Mouse (Mus musculus) heart, postnatal 0 days (tissue): ENCODE data around the gene Tbx21. TPM values are rescaled to one million over a fixed set of nuclear protein-coding genes. Genes with fewer than 3 reads are reported as not detected.
A peak's percentile ranks its signal among the peaks of the same experiment; 100 is the strongest.

ENCODE experiments used
- ATAC-seq: fragments of 200-750 bp; cut with Nextera tagmentation; 2 replicates; pipeline ENCODE4 v1.8.0; 2017; ENCODE audit warnings: low read depth, moderate number of reproducible peaks, moderate library complexity; ENCODE audit not compliant: insufficient read depth
- DNase-seq: peaks from one replicate; pipeline ENCODE4 v3.0.0-alpha.2; 2016; ENCODE audit warnings: low spot score
- H3K27ac ChIP-seq: fragments of 300-500 bp; sonication (generic); 2 replicates; pipeline ENCODE4 v1.5.1; 2014; ENCODE audit warnings: low read depth, mild to moderate bottlenecking
- H3K27me3 ChIP-seq: fragments of 300-500 bp; sonication (generic); 2 replicates; pipeline ENCODE4 v1.6.1; 2014; ENCODE audit warnings: low read length, mixed read lengths; ENCODE audit not compliant: control insufficient read depth, insufficient read depth
- H3K36me3 ChIP-seq: fragments of 300-500 bp; sonication (generic); replicated peaks from 2 replicates; pipeline ENCODE4 v1.6.1; 2014; ENCODE audit warnings: low read length, mixed read lengths; ENCODE audit not compliant: control insufficient read depth, insufficient read depth
- H3K4me1 ChIP-seq: fragments of 300-500 bp; sonication (generic); 2 replicates; pipeline ENCODE4 v1.6.1; 2014; ENCODE audit warnings: antibody characterized with exemption; ENCODE audit not compliant: control insufficient read depth, insufficient read depth
- H3K4me2 ChIP-seq: fragments of 300-500 bp; sonication (generic); 2 replicates; pipeline ENCODE4 v1.6.1; 2014; ENCODE audit warnings: low read depth, mild to moderate bottlenecking, low read length, moderate library complexity
- H3K4me3 ChIP-seq: fragments of 300-500 bp; sonication (generic); 2 replicates; pipeline ENCODE4 v1.5.1; 2014; ENCODE audit warnings: low read depth, low read length
- H3K9ac ChIP-seq: fragments of 300-500 bp; sonication (generic); replicated peaks from 2 replicates; pipeline ENCODE4 v1.6.1; 2014; ENCODE audit warnings: low read depth, low read length, mixed read lengths
- H3K9me3 ChIP-seq: fragments of 300-500 bp; sonication (generic); replicated peaks from 2 replicates; pipeline ENCODE4 v1.6.1; 2016; ENCODE audit warnings: low read length; ENCODE audit not compliant: control insufficient read depth
- CTCF ChIP-seq: IDR thresholded peaks from 2 replicates; pipeline ENCODE4 v1.5.1; 2016; ENCODE audit warnings: antibody characterized with exemption, control low read depth, low read depth
- EP300 ChIP-seq: IDR thresholded peaks from 2 replicates; pipeline ENCODE4 v1.6.1; 2016; ENCODE audit warnings: antibody characterized with exemption, low read depth
- WGBS: fragments of 180-500 bp; shearing (Covaris S2); extraction: QIAGEN DNeasy Blood & Tissue Kit; methylation state at CpG from one replicate; pipeline ENCODE4 v1.1.7; 2014; 5-methylcytosine and 5-hydroxymethylcytosine counted together
- microRNA-seq: library from miRNA; unstranded; fragments of <30 nt; microRNA quantifications from one replicate; pipeline ENCODE4, GENCODE M21; 2016
- polyA plus RNA-seq: library from polyadenylated mRNA; unstranded; fragments of >200 nt; fragmentation: Nextera tagmentation; extraction: Ambion mirVana; gene quantifications from 2 replicates; pipeline ENCODE4 v1.2.1, GENCODE M21; 2015
- total RNA-seq: library from RNA; depleted of rRNA; stranded (reverse); fragments of >200 nt; gene quantifications from 2 replicates; pipeline ENCODE4 v1.2.3, GENCODE M21; 2014; ENCODE audit warnings: low replicate concordance; rRNA removed

Gene Tbx21
- total and polyA plus RNA-seq, 2 experiments from 2014 or later: not detected

GRCm38 (mm10) chr11:97050216-97050943 is 64.8 kb downstream of the Tbx21 start, which contains the start of gene Osbpl7:
Gene Osbpl7 (plus strand): TSS chr11:97050628.
- H3K9ac ChIP-seq: peak within 1 kb of the TSS; percentile 71
- WGBS: 3% methylated on average over 18 of the region's 18 CpGs
- TF ChIP-seq CTCF: peak; percentile 50
- TF ChIP-seq EP300: no peak
- H3K27me3 ChIP-seq: no peaks in the 10 kb centered on the region
- ATAC-seq (peak; percentile 77), DNase-seq (peak; percentile 79)
- peak within 1 kb of the TSS; percentile 46; the same call in 1 of the 2 replicates for H3K27ac ChIP-seq
- peak within 1 kb of the TSS; percentile 64 for H3K4me3 ChIP-seq
- peaks cover 37% of the 10 kb centered on the region for H3K36me3 ChIP-seq
- H3K9me3 ChIP-seq: no peaks in the 10 kb centered on the region
- H3K4me2 ChIP-seq: peak within 1 kb of the TSS; percentile 90
- peaks cover 15% of the 10 kb centered on the region for H3K4me1 ChIP-seq

DNA sequence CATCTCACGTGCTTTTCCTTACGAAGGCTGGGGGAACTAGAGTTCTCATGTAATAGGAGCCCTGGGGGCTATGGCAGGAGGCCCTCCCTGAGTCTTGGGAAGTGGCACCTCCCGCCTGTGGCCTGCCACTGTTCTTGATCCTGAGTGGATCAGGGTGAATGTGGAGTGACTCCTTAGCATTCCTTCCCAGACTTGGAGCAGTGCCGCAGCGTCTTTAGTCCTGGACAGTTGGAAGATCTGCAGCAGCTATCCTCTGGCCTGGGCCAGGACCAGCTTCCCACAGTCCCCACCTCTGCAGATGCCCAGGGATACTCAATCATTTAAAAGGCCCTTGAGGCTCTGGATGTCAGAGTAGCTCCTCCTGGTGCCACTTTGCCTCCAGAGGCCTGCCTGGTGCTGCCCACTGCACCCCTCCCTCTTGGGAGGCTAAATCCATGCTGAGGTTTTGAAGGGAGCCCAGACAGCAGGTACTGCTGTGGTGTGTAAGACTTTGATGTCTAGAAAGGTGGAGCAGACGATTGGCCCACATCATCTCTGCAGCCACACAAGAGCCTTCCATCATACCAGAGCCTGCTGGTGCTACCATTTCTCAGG is 65.5 kb downstream of the Tbx21 start:
- TF ChIP-seq CTCF: no peak
- no peak for TF ChIP-seq EP300
- Histone ChIP-seq H3K9me3 (no peaks in the 10 kb centered on the region), H3K4me2 (no peak overlapping the region), H3K36me3 (peaks cover 29% of the 10 kb centered on the region), H3K4me1 (peaks cover 15% of the 10 kb centered on the region), H3K4me3 (no peak overlapping the region), H3K27me3 (no peaks in the 10 kb centered on the region), H3K9ac (no peak overlapping the region), H3K27ac (no peak overlapping the region)
- 85% methylated on average over 6 of the region's 6 CpGs for WGBS
- no peak for ATAC-seq
- no peak for DNase-seq

DNA sequence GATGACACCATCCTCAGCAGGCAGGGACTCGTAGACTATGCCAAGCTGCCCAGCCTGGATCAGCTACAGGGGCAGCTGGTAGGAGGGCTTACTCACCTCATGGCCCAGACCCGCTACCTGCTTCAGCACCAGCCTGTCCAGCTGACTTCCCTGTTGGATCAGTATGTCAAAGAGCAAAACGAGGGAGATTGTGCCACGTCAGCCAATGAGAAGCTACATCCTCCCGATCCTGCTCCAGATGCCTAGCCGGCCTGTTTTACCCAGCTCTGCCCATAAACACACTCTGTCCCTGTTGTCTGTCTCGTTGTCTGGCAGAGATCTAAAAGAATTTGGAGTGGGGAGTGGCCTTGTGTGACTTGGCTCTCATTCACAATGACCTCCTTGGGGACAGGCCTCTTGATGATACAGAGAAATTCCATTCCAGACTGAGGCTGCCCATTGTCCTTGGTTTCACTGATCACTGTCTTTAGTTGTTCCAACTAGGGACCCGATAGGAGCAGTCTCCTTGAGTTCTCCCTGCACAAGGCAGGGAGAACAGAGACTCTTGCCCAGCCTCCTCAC is 67.0 kb downstream of the Tbx21 start:
- DNase-seq (no peak), ATAC-seq (no peak)
- no peaks in the 10 kb centered on the region for H3K9me3 ChIP-seq
- H3K27me3 ChIP-seq: no peaks in the 10 kb centered on the region
- H3K4me1 ChIP-seq: peaks cover 15% of the 10 kb centered on the region
- TF ChIP-seq CTCF (no peak), EP300 (no peak)
- peaks cover 18% of the 10 kb centered on the region for H3K36me3 ChIP-seq
- WGBS: 63% methylated on average over 8 of the region's 8 CpGs
- no peak overlapping the region for H3K4me2 ChIP-seq
- H3K9ac ChIP-seq: no peak overlapping the region
- no peak overlapping the region for H3K27ac ChIP-seq
- H3K4me3 ChIP-seq: no peak overlapping the region

Small RNAs within 50 kb of the gene (microRNA-seq; reads per million reads assigned to microRNA genes)
- gene Mir7235 (not detected), gene Mir8103 (0.71 reads per million)

Other genes starting within 250 kb of the Tbx21 start
- gene Cdk5rap3, start 198.8 kb downstream of the Tbx21 start, total RNA-seq: 23.6 and 25.2 TPM in 2 replicates
- gene Cdk5rap3, start 198.8 kb downstream of the Tbx21 start, polyA plus RNA-seq: 45.1 and 46.7 TPM in 2 replicates
- 0.39 TPM in 1 of 2 replicates, not detected in the other for gene Prr15l, start 187.2 kb downstream of the Tbx21 start, total RNA-seq
- gene Prr15l, start 187.2 kb downstream of the Tbx21 start, polyA plus RNA-seq: 1.2 and 1.3 TPM in 2 replicates
- gene Pnpo, start 171.3 kb downstream of the Tbx21 start, total RNA-seq: 20.9 and 27.3 TPM in 2 replicates
- 25.0 and 28.1 TPM in 2 replicates for gene Pnpo, start 171.3 kb downstream of the Tbx21 start, polyA plus RNA-seq
- gene Sp2, start 132.4 kb downstream of the Tbx21 start, total RNA-seq: 6.2 and 6.8 TPM in 2 replicates
- 8.9 and 9.0 TPM in 2 replicates for gene Sp2, start 132.4 kb downstream of the Tbx21 start, polyA plus RNA-seq
- gene Sp6, start 101.9 kb downstream of the Tbx21 start, total RNA-seq: 0.04 and 0.19 TPM in 2 replicates
- gene Sp6, start 101.9 kb downstream of the Tbx21 start, polyA plus RNA-seq: 0.08 TPM in 1 of 2 replicates, not detected in the other
- 29.3 and 31.7 TPM in 2 replicates for gene Scrn2, start 85.4 kb downstream of the Tbx21 start, total RNA-seq
- gene Scrn2, start 85.4 kb downstream of the Tbx21 start, polyA plus RNA-seq: 16.6 and 19.0 TPM in 2 replicates
- 0.80 TPM in 1 of 2 replicates, not detected in the other for gene Lrrc46, start 73.9 kb downstream of the Tbx21 start, total RNA-seq
- 0.53 and 0.65 TPM in 2 replicates for gene Lrrc46, start 73.9 kb downstream of the Tbx21 start, polyA plus RNA-seq
- gene Mrpl10, start 73.8 kb downstream of the Tbx21 start, total RNA-seq: 77.7 and 81.2 TPM in 2 replicates
- gene Mrpl10, start 73.8 kb downstream of the Tbx21 start, polyA plus RNA-seq: 67.0 and 67.3 TPM in 2 replicates
- gene Osbpl7, start 64.7 kb downstream of the Tbx21 start, total RNA-seq: 8.6 and 10.6 TPM in 2 replicates
- 2.7 and 3.0 TPM in 2 replicates for gene Osbpl7, start 64.7 kb downstream of the Tbx21 start, polyA plus RNA-seq
- gene Tbkbp1, start 36.2 kb upstream of the Tbx21 start, total RNA-seq: 8.9 and 27.8 TPM in 2 replicates
- 2.8 and 3.4 TPM in 2 replicates for gene Tbkbp1, start 36.2 kb upstream of the Tbx21 start, polyA plus RNA-seq
- 68.2 and 74.8 TPM in 2 replicates for gene Kpnb1, start 72.5 kb upstream of the Tbx21 start, total RNA-seq
- 17.9 and 18.4 TPM in 2 replicates for gene Kpnb1, start 72.5 kb upstream of the Tbx21 start, polyA plus RNA-seq
- 28.1 and 45.8 TPM in 2 replicates for gene Npepps, start 165.3 kb upstream of the Tbx21 start, total RNA-seq
- 54.8 and 56.0 TPM in 2 replicates for gene Npepps, start 165.3 kb upstream of the Tbx21 start, polyA plus RNA-seq
- 41.8 and 48.8 TPM in 2 replicates for gene Mrpl45, start 200.4 kb upstream of the Tbx21 start, total RNA-seq
- gene Mrpl45, start 200.4 kb upstream of the Tbx21 start, polyA plus RNA-seq: 60.3 and 64.6 TPM in 2 replicates
- 0.12 TPM in 1 of 2 replicates, not detected in the other for gene Gpr179, start 236.7 kb upstream of the Tbx21 start, total RNA-seq
- not detected in 2 replicates for gene Gpr179, start 236.7 kb upstream of the Tbx21 start, polyA plus RNA-seq
- 15.4 and 20.7 TPM in 2 replicates for gene Socs7, start 247.2 kb upstream of the Tbx21 start, total RNA-seq
- gene Socs7, start 247.2 kb upstream of the Tbx21 start, polyA plus RNA-seq: 1.6 and 2.1 TPM in 2 replicates